Mouse (Mus musculus) MEL (cell line): ENCODE data around the gene Slc4a10. TPM values are rescaled to one million over a fixed set of nuclear protein-coding genes. Genes with fewer than 3 reads are reported as not detected.

Experiments used
- DNase-seq: peaks from one replicate; pipeline ENCODE4 v3.0.0; 2011; ENCODE audit warnings: low read depth, low spot score
- H3K27ac ChIP-seq: 2 replicates; pipeline ENCODE4 v1.5.1; 2012; ENCODE audit warnings: low read depth, mild to moderate bottlenecking, control low read depth, low read length, moderate library complexity; ENCODE audit not compliant: control insufficient read depth
- H3K27me3 ChIP-seq, 2 experiments: fragments of 150-350 bp in 1 of 2; sonication (generic) in 1 of 2; 2 replicates each; pipeline ENCODE4 v1.6.1; 2012; ENCODE audit warnings: low read length in 2 of 2, mild to moderate bottlenecking in 2 of 2, improper control_type of control experiment in 1 of 2, moderate library complexity in 1 of 2; ENCODE audit not compliant: insufficient read depth in 2 of 2, control insufficient read depth in 1 of 2
- H3K36me3 ChIP-seq, 2 experiments: 2 replicates each; pipeline ENCODE4 v1.6.1; 2012 to 2014; ENCODE audit warnings: low read length in 2 of 2, improper control_type of control experiment in 1 of 2, inconsistent platforms in 1 of 2, mild to moderate bottlenecking in 1 of 2; ENCODE audit not compliant: insufficient read depth in 2 of 2, control insufficient read depth in 1 of 2
- H3K4me1 ChIP-seq, 2 experiments: fragments of 150-350 bp in 1 of 2; sonication (generic) in 1 of 2; 2 replicates each; pipeline ENCODE4 v1.6.1; 2012; ENCODE audit warnings: low read length in 2 of 2, improper control_type of control experiment in 1 of 2, mild to moderate bottlenecking in 1 of 2; ENCODE audit not compliant: insufficient read depth in 2 of 2, control insufficient read depth in 1 of 2
- H3K4me3 ChIP-seq, 2 experiments: fragments of 150-350 bp in 1 of 2; sonication (generic) in 1 of 2; 2 replicates each; pipeline ENCODE4 v1.5.1; 2012; ENCODE audit warnings: low read depth in 2 of 2, low read length in 2 of 2, mild to moderate bottlenecking in 2 of 2, moderate library complexity in 2 of 2, control low read depth in 1 of 2, improper control_type of control experiment in 1 of 2; ENCODE audit not compliant: control insufficient read depth in 1 of 2, insufficient read depth in 1 of 2
- H3K79me2 ChIP-seq: 2 replicates; pipeline ENCODE4 v1.6.1; 2012; ENCODE audit warnings: mild to moderate bottlenecking, low read length, moderate library complexity; ENCODE audit not compliant: control insufficient read depth, poor library complexity, insufficient read depth
- H3K9ac ChIP-seq: 2 replicates; pipeline ENCODE4 v1.6.1; 2012; ENCODE audit warnings: low read depth, mild to moderate bottlenecking, control low read depth, low read length, moderate library complexity; ENCODE audit not compliant: control insufficient read depth, poor library complexity, severe bottlenecking
- H3K9me3 ChIP-seq: fragments of 150-350 bp; sonication (generic); replicated peaks from 2 replicates; pipeline ENCODE4 v1.6.1; 2012; ENCODE audit warnings: mild to moderate bottlenecking, low read length, improper control_type of control experiment, moderate library complexity; ENCODE audit not compliant: insufficient read depth
- BHLHE40 ChIP-seq: IDR thresholded peaks from 2 replicates; pipeline ENCODE4 v1.6.1; 2012; ENCODE audit warnings: low read depth, mild to moderate bottlenecking, inconsistent platforms, low read length, improper control_type of control experiment, borderline replicate concordance
- CTCF ChIP-seq, 3 experiments: IDR thresholded peaks in 2 of 3; conservative IDR thresholded peaks in 1 of 3; 2 replicates each; pipeline ENCODE4 v1.5.1; 2011 to 2012; ENCODE audit warnings: low read length in 3 of 3, low read depth in 2 of 3, mild to moderate bottlenecking in 2 of 3, improper control_type of control experiment in 1 of 3, inconsistent platforms in 1 of 3, mixed read lengths in 1 of 3, moderate library complexity in 1 of 3; ENCODE audit not compliant: control insufficient read depth in 1 of 3, insufficient read depth in 1 of 3, poor library complexity in 1 of 3, severe bottlenecking in 1 of 3
- EP300 ChIP-seq, 2 experiments: IDR thresholded peaks; 2 replicates each; pipeline ENCODE4 v1.6.1; 2011; ENCODE audit warnings: improper control_type of control experiment in 2 of 2, low read length in 2 of 2, low read depth in 1 of 2, mild to moderate bottlenecking in 1 of 2
- ETS1 ChIP-seq: IDR thresholded peaks from 2 replicates; pipeline ENCODE4 v1.6.1; 2012; ENCODE audit warnings: low read depth, mild to moderate bottlenecking, inconsistent platforms, low read length, improper control_type of control experiment, moderate library complexity
- GABPA ChIP-seq: IDR thresholded peaks from 2 replicates; pipeline ENCODE4 v1.6.1; 2012; ENCODE audit warnings: low read depth, mild to moderate bottlenecking, inconsistent platforms, low read length, improper control_type of control experiment, moderate library complexity
- GATA1 ChIP-seq: IDR thresholded peaks from 2 replicates; pipeline ENCODE4 v1.6.1; 2011; ENCODE audit warnings: low read depth, low read length, improper control_type of control experiment
- MAFK ChIP-seq: IDR thresholded peaks from 2 replicates; pipeline ENCODE4 v1.6.1; 2011; ENCODE audit warnings: low read depth, mild to moderate bottlenecking, low read length, improper control_type of control experiment, borderline replicate concordance
- MAX ChIP-seq: IDR thresholded peaks from 2 replicates; pipeline ENCODE4 v1.6.1; 2011; ENCODE audit warnings: low read length, improper control_type of control experiment
- MAZ ChIP-seq: IDR thresholded peaks from 2 replicates; pipeline ENCODE4 v1.6.1; 2012; ENCODE audit warnings: low read depth, mild to moderate bottlenecking, inconsistent platforms, low read length, improper control_type of control experiment
- MXI1 ChIP-seq: IDR thresholded peaks from 2 replicates; pipeline ENCODE4 v1.6.1; 2011; ENCODE audit warnings: mild to moderate bottlenecking, low read depth, low read length, improper control_type of control experiment
- POLR2AphosphoS2 ChIP-seq: IDR thresholded peaks from 2 replicates; pipeline ENCODE4 v1.6.1; 2011; ENCODE audit warnings: low read length, improper control_type of control experiment
- RAD21 ChIP-seq: IDR thresholded peaks from 2 replicates; pipeline ENCODE4 v1.6.1; 2011; ENCODE audit warnings: mild to moderate bottlenecking, low read depth, low read length, improper control_type of control experiment
- RCOR1 ChIP-seq: IDR thresholded peaks from 2 replicates; pipeline ENCODE4 v1.6.1; 2012; ENCODE audit warnings: low read depth, mild to moderate bottlenecking, inconsistent platforms, low read length, improper control_type of control experiment
- SIN3A ChIP-seq: IDR thresholded peaks from 2 replicates; pipeline ENCODE4 v1.6.1; 2012; ENCODE audit warnings: low read length, improper control_type of control experiment, inconsistent platforms
- SMC3 ChIP-seq: IDR thresholded peaks from 2 replicates; pipeline ENCODE4 v1.6.1; 2011; ENCODE audit warnings: low read depth, low read length, improper control_type of control experiment
- TAL1 ChIP-seq: IDR thresholded peaks from 2 replicates; pipeline ENCODE4 v1.6.1; 2012; ENCODE audit warnings: mild to moderate bottlenecking, inconsistent platforms, low read length, moderate library complexity, mixed read lengths
- USF1 ChIP-seq: IDR thresholded peaks from 2 replicates; pipeline ENCODE4 v1.6.1; 2014; ENCODE audit warnings: low read depth, mild to moderate bottlenecking, inconsistent platforms, low read length, improper control_type of control experiment, moderate library complexity
- USF2 ChIP-seq, 2 experiments: IDR thresholded peaks; 2 replicates each; pipeline ENCODE4 v1.6.1; 2011 to 2012; ENCODE audit warnings: improper control_type of control experiment in 2 of 2, low read length in 2 of 2, borderline replicate concordance in 1 of 2, inconsistent platforms in 1 of 2, low read depth in 1 of 2, mild to moderate bottlenecking in 1 of 2; ENCODE audit not compliant: insufficient read depth in 1 of 2
- ZKSCAN1 ChIP-seq: IDR thresholded peaks from 2 replicates; pipeline ENCODE4 v1.6.1; 2012; ENCODE audit warnings: low read depth, mild to moderate bottlenecking, inconsistent platforms, low read length, improper control_type of control experiment, moderate library complexity
- ZMIZ1 ChIP-seq: IDR thresholded peaks from 2 replicates; pipeline ENCODE4 v1.6.1; 2012; ENCODE audit warnings: low read depth, mild to moderate bottlenecking, inconsistent platforms, low read length, improper control_type of control experiment, moderate library complexity
- polyA plus RNA-seq, 2 experiments: library from polyadenylated mRNA; stranded (reverse) in 1 of 2; unstranded in 1 of 2; fragments of >175 nt in 1 of 2; fragments of >200 nt in 1 of 2; gene quantifications; 2 replicates each; pipeline versions ENCODE4 v1.2.1 to v1.2.4; 2012; ENCODE audit warnings: low replicate concordance in 2 of 2, low read depth in 1 of 2; ENCODE audit not compliant: insufficient read length in 2 of 2, insufficient read depth in 1 of 2, missing spikeins in 1 of 2
- total RNA-seq: library from RNA; depleted of rRNA; stranded (reverse); fragments of 300-350 nt; gene quantifications from 2 replicates; pipeline ENCODE4 v1.2.3, GENCODE M21; 2012

Gene Slc4a10
- total and polyA plus RNA-seq, 3 experiments: 0.08 TPM; not detected in 2

DNA sequence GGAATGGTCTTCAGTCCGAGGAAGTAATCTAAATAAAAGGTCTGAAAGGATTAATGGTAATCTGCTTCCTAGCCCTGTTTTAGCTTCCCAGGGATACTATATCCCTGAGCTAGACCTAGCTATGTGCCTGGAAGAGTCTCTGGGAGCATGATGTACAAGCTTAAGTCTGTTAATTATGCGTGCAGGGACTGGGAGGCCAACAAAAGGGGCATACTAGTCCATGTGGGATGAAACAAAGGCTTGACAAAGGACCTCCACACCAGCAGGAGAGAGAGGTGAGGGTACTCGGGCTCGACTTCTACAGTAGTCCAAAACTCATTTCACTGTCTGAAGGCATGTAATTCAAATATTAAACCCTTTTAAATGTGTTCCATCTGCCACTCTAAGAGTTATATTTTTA is 197.9 kb downstream of the Slc4a10 start:
- H3K27ac ChIP-seq: no peak overlapping the region
- no peaks in the 10 kb centered on the region for H3K36me3 ChIP-seq
- H3K79me2 ChIP-seq: no peaks in the 10 kb centered on the region
- H3K4me1 ChIP-seq: no peaks in the 10 kb centered on the region
- no peak for DNase-seq
- H3K4me3 ChIP-seq: no peak overlapping the region
- no peaks in the 10 kb centered on the region for H3K9me3 ChIP-seq
- no peak overlapping the region for H3K9ac ChIP-seq
- no peak for TF ChIP-seq USF2 (IDR thresholded peaks at IDR 0.05; ENCODE audit: borderline replicate concordance in 1 of 2, insufficient read depth in 1 of 2, low read depth in 1 of 2, low read length in 2 of 2)
- TF ChIP-seq MAFK: no peak
- TF ChIP-seq ETS1: no peak
- TF ChIP-seq RAD21: no peak
- TF ChIP-seq SIN3A: no peak
- TF ChIP-seq ZKSCAN1: no peak
- no peak for TF ChIP-seq GATA1
- no peak for TF ChIP-seq MAX
- no peak for TF ChIP-seq RCOR1
- TF ChIP-seq BHLHE40: no peak
- no peak for TF ChIP-seq CTCF (IDR thresholded peaks at IDR 0.05 in 2 of 3, conservative IDR thresholded peaks at IDR 0.05 in 1 of 3; ENCODE audit: control insufficient read depth in 1 of 3, insufficient read depth in 1 of 3, low read depth in 2 of 3, low read length in 3 of 3, poor library complexity in 1 of 3, severe bottlenecking in 1 of 3)
- no peak for TF ChIP-seq USF1
- no peak for TF ChIP-seq ZMIZ1
- no peak for TF ChIP-seq POLR2AphosphoS2
- TF ChIP-seq TAL1: no peak
- no peak for TF ChIP-seq EP300 (IDR thresholded peaks at IDR 0.05; ENCODE audit: low read depth in 1 of 2, low read length in 2 of 2)
- TF ChIP-seq MAZ: no peak
- H3K27me3 ChIP-seq: no peaks in the 10 kb centered on the region; a peak in 1 of 4 replicates

DNA sequence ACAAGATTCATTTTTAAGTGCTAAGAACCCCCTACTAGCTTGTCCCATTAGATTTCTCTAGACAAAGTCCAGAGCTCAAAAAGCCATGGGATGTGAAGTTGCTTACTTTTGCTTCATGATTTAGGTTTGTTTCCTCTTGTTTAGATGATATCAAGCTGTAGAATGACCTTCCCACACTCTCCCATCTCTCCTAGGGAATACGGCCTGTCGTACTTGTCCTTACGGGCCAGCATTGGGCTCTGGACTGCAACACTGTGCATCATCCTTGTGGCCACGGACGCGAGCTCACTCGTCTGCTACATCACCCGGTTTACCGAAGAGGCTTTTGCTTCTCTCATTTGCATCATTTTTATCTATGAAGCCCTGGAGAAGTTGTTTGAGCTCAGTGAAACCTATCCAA is 222.2 kb downstream of the Slc4a10 start:
- H3K27me3 ChIP-seq: no peaks in the 10 kb centered on the region; a peak in 1 of 4 replicates
- no peaks in the 10 kb centered on the region for H3K9me3 ChIP-seq
- TF ChIP-seq MXI1: no peak
- TF ChIP-seq GABPA: no peak
- TF ChIP-seq SMC3: no peak
- peaks cover 0 to 3% of the 10 kb centered on the region in 2 experiments; a peak in 1 of 4 replicates for H3K4me1 ChIP-seq
- H3K79me2 ChIP-seq: no peaks in the 10 kb centered on the region
- no peak overlapping the region for H3K4me3 ChIP-seq
- DNase-seq: no peak
- no peak overlapping the region for H3K27ac ChIP-seq
- H3K36me3 ChIP-seq: peaks cover 0 to 4% of the 10 kb centered on the region in 2 experiments; a peak in 2 of 4 replicates
- H3K9ac ChIP-seq: no peak overlapping the region
